Mouse (Mus musculus) bone marrow macrophage, adult 2 months (primary cell): ENCODE results near the gene Rnf7.

Experiments
- CTCF ChIP-seq: IDR thresholded peaks from 2 replicates; pipeline ENCODE4 v1.5.1; 2012; ENCODE audit warnings: low read depth, mild to moderate bottlenecking, low read length, moderate library complexity
- POLR2A ChIP-seq: IDR thresholded peaks from 2 replicates; pipeline ENCODE4 v1.6.1; 2012; ENCODE audit warnings: mild to moderate bottlenecking, low read depth, low read length, borderline replicate concordance

GRCm38 (mm10) chr9:96469556-96470265, 8.8 kb downstream of the Rnf7 start:
- TF ChIP-seq CTCF: no peak
- TF ChIP-seq POLR2A: no peak
